Mouse (Mus musculus) kidney, embryonic 15.5 days (tissue): Measurements from ENCODE around the gene Hdac4. TPM values are rescaled to one million over a fixed set of nuclear protein-coding genes. Genes with fewer than 3 reads are reported as not detected.

Experiments used
- ATAC-seq: fragments of 200-750 bp; cut with Nextera tagmentation; replicated peaks from 2 replicates; pipeline ENCODE4 v1.8.0; 2017; ENCODE audit warnings: moderate TSS enrichment; ENCODE audit not compliant: low FRiP score
- H3K27ac ChIP-seq: fragments of 300-500 bp; sonication (generic); 2 replicates; pipeline ENCODE4 v1.5.1; 2015; ENCODE audit warnings: mild to moderate bottlenecking, inconsistent platforms
- H3K27me3 ChIP-seq: fragments of 300-500 bp; sonication (generic); 2 replicates; pipeline ENCODE4 v1.6.1; 2015; ENCODE audit warnings: inconsistent platforms
- H3K36me3 ChIP-seq: fragments of 300-500 bp; sonication (generic); 2 replicates; pipeline ENCODE4 v1.6.1; 2015; ENCODE audit warnings: inconsistent platforms
- H3K4me1 ChIP-seq: fragments of 300-500 bp; sonication (generic); 2 replicates; pipeline ENCODE4 v1.6.1; 2015; ENCODE audit warnings: inconsistent platforms
- H3K4me2 ChIP-seq: fragments of 300-500 bp; sonication (generic); 2 replicates; pipeline ENCODE4 v1.6.1; 2015; ENCODE audit warnings: moderate library complexity, mild to moderate bottlenecking, inconsistent platforms
- H3K4me3 ChIP-seq: fragments of 300-500 bp; sonication (generic); replicated peaks from 2 replicates; pipeline ENCODE4 v1.5.1; 2015; ENCODE audit warnings: mild to moderate bottlenecking, inconsistent platforms
- H3K9ac ChIP-seq: fragments of 300-500 bp; sonication (generic); 2 replicates; pipeline ENCODE4 v1.6.1; 2015; ENCODE audit warnings: mild to moderate bottlenecking, inconsistent platforms
- H3K9me3 ChIP-seq: fragments of 300-500 bp; sonication (generic); replicated peaks from 2 replicates; pipeline ENCODE4 v1.6.1; 2016; ENCODE audit warnings: inconsistent platforms
- WGBS: fragments of 180-500 bp; shearing (Covaris S2); methylation state at CpG from one replicate; pipeline ENCODE4 v1.1.7; 2015; ENCODE audit warnings: mixed read lengths; 5-methylcytosine and 5-hydroxymethylcytosine counted together
- polyA plus RNA-seq: library from polyadenylated mRNA; unstranded; fragments of >200 nt; fragmentation: Nextera tagmentation; extraction: Ambion mirVana; gene quantifications from 2 replicates; pipeline ENCODE4 v1.2.1, GENCODE M21; 2015

Gene Hdac4
- polyA plus RNA-seq, 1 experiment from 2014 or later: 18.1 TPM

- H3K4me1 ChIP-seq: no peaks in the 10 kb centered on the region
- no peaks in the 10 kb centered on the region for H3K27me3 ChIP-seq
- no peak overlapping the region for H3K4me3 ChIP-seq
- no peak overlapping the region for H3K27ac ChIP-seq
- ATAC-seq: no peak
- H3K36me3 ChIP-seq: peaks cover 71% of the 10 kb centered on the region
- H3K9ac ChIP-seq: no peak overlapping the region
- H3K9me3 ChIP-seq: no peaks in the 10 kb centered on the region
- H3K4me2 ChIP-seq: no peak overlapping the region
- 50% methylated on average over 8 of the region's 8 CpGs for WGBS
Measured at GRCm38 (mm10) chr1:91961231-91961630, 234.3 kb downstream of the Hdac4 start.

GRCm38 (mm10) chr1:91959891-91960290 is 235.6 kb downstream of the Hdac4 start:
- Histone ChIP-seq H3K27me3 (no peaks in the 10 kb centered on the region), H3K4me1 (no peaks in the 10 kb centered on the region), H3K27ac (no peak overlapping the region), H3K36me3 (peaks cover 72% of the 10 kb centered on the region), H3K9ac (no peak overlapping the region), H3K4me2 (no peak overlapping the region), H3K4me3 (no peak overlapping the region), H3K9me3 (no peaks in the 10 kb centered on the region)
- WGBS: 80% methylated on average over 3 of the region's 3 CpGs
- no peak for ATAC-seq

GRCm38 (mm10) chr1:91959044-91959443 is 236.5 kb downstream of the Hdac4 start:
- ATAC-seq: no peak
- Histone ChIP-seq H3K4me1 (no peaks in the 10 kb centered on the region), H3K9me3 (no peaks in the 10 kb centered on the region), H3K4me2 (no peak overlapping the region), H3K27me3 (no peaks in the 10 kb centered on the region), H3K4me3 (no peak overlapping the region), H3K27ac (no peak overlapping the region), H3K36me3 (peaks cover 76% of the 10 kb centered on the region), H3K9ac (no peak overlapping the region)
- WGBS: 93% methylated on average over 5 of the region's 5 CpGs

- WGBS: 79% methylated on average over 4 of the region's 4 CpGs
- Histone ChIP-seq H3K9ac (no peak overlapping the region), H3K27ac (no peak overlapping the region), H3K4me1 (no peaks in the 10 kb centered on the region), H3K4me3 (no peak overlapping the region), H3K27me3 (no peaks in the 10 kb centered on the region), H3K4me2 (no peak overlapping the region), H3K36me3 (peaks cover 89% of the 10 kb centered on the region), H3K9me3 (no peaks in the 10 kb centered on the region)
- no peak for ATAC-seq
Measured at GRCm38 (mm10) chr1:91956229-91956628, 239.3 kb downstream of the Hdac4 start.

- H3K9me3 ChIP-seq: no peaks in the 10 kb centered on the region
- no peak overlapping the region for H3K27ac ChIP-seq
- H3K9ac ChIP-seq: no peak overlapping the region
- no peak for ATAC-seq
- no peaks in the 10 kb centered on the region for H3K27me3 ChIP-seq
- H3K4me1 ChIP-seq: no peaks in the 10 kb centered on the region
- no peak overlapping the region for H3K4me2 ChIP-seq
- 90% methylated on average over 5 of the region's 5 CpGs for WGBS
- H3K36me3 ChIP-seq: peaks cover 87% of the 10 kb centered on the region
- no peak overlapping the region for H3K4me3 ChIP-seq
Measured at GRCm38 (mm10) chr1:91954954-91955353, 240.5 kb downstream of the Hdac4 start.

- H3K27me3 ChIP-seq: no peaks in the 10 kb centered on the region
- H3K9me3 ChIP-seq: no peaks in the 10 kb centered on the region
- H3K27ac ChIP-seq: no peak overlapping the region
- H3K4me2 ChIP-seq: no peak overlapping the region
- WGBS: 81% methylated on average over 6 of the region's 6 CpGs
- H3K36me3 ChIP-seq: peaks cover 86% of the 10 kb centered on the region
- no peak overlapping the region for H3K4me3 ChIP-seq
- ATAC-seq: no peak
- H3K4me1 ChIP-seq: no peaks in the 10 kb centered on the region
- no peak overlapping the region for H3K9ac ChIP-seq
Measured at GRCm38 (mm10) chr1:91952912-91953311, 242.6 kb downstream of the Hdac4 start.

GRCm38 (mm10) chr1:91947441-91947840 is 248.1 kb downstream of the Hdac4 start:
- ATAC-seq: no peak
- Histone ChIP-seq H3K36me3 (peaks cover 84% of the 10 kb centered on the region), H3K27ac (no peak overlapping the region), H3K4me3 (no peak overlapping the region), H3K9me3 (no peaks in the 10 kb centered on the region), H3K4me1 (no peaks in the 10 kb centered on the region), H3K4me2 (no peak overlapping the region), H3K27me3 (no peaks in the 10 kb centered on the region), H3K9ac (no peak overlapping the region)
- 93% methylated on average over 7 of the region's 7 CpGs for WGBS

- H3K27me3 ChIP-seq: no peaks in the 10 kb centered on the region
- H3K4me2 ChIP-seq: no peak overlapping the region
- no peak overlapping the region for H3K4me3 ChIP-seq
- no peak overlapping the region for H3K9ac ChIP-seq
- no peak overlapping the region for H3K27ac ChIP-seq
- no peaks in the 10 kb centered on the region for H3K4me1 ChIP-seq
- no peak for ATAC-seq
- H3K36me3 ChIP-seq: peaks cover 69% of the 10 kb centered on the region
- 84% methylated on average over 2 of the region's 2 CpGs for WGBS
- H3K9me3 ChIP-seq: no peaks in the 10 kb centered on the region
Measured at GRCm38 (mm10) chr1:91942583-91942982, 252.9 kb downstream of the Hdac4 start.

GRCm38 (mm10) chr1:91942031-91942430 is 253.5 kb downstream of the Hdac4 start:
- 62% methylated on average over 3 of the region's 3 CpGs for WGBS
- Histone ChIP-seq H3K36me3 (peaks cover 64% of the 10 kb centered on the region), H3K9ac (no peak overlapping the region), H3K4me3 (no peak overlapping the region), H3K27me3 (no peaks in the 10 kb centered on the region), H3K9me3 (no peaks in the 10 kb centered on the region), H3K27ac (no peak overlapping the region), H3K4me2 (no peak overlapping the region), H3K4me1 (no peaks in the 10 kb centered on the region)
- no peak for ATAC-seq

- ATAC-seq: no peak
- Histone ChIP-seq H3K27me3 (no peaks in the 10 kb centered on the region), H3K9me3 (no peaks in the 10 kb centered on the region), H3K9ac (no peak overlapping the region), H3K4me1 (no peaks in the 10 kb centered on the region), H3K27ac (no peak overlapping the region), H3K4me2 (no peak overlapping the region), H3K36me3 (peaks cover 54% of the 10 kb centered on the region), H3K4me3 (no peak overlapping the region)
- 87% methylated on average over 1 of the region's 1 CpGs for WGBS
Measured at GRCm38 (mm10) chr1:91941094-91941493, 254.4 kb downstream of the Hdac4 start.

GRCm38 (mm10) chr1:91935171-91935570 is 260.3 kb downstream of the Hdac4 start:
- WGBS: 86% methylated on average over 3 of the region's 3 CpGs
- H3K9me3 ChIP-seq: no peaks in the 10 kb centered on the region
- H3K27me3 ChIP-seq: no peaks in the 10 kb centered on the region
- no peak overlapping the region for H3K9ac ChIP-seq
- no peaks in the 10 kb centered on the region for H3K4me1 ChIP-seq
- no peak overlapping the region for H3K4me3 ChIP-seq
- H3K36me3 ChIP-seq: peaks cover 45% of the 10 kb centered on the region
- no peak overlapping the region for H3K27ac ChIP-seq
- H3K4me2 ChIP-seq: no peak overlapping the region
- no peak for ATAC-seq

- H3K9me3 ChIP-seq: no peaks in the 10 kb centered on the region
- H3K4me2 ChIP-seq: no peak overlapping the region
- no peaks in the 10 kb centered on the region for H3K27me3 ChIP-seq
- no peak overlapping the region for H3K4me3 ChIP-seq
- H3K36me3 ChIP-seq: peaks cover 51% of the 10 kb centered on the region
- no peak overlapping the region for H3K27ac ChIP-seq
- ATAC-seq: no peak
- WGBS: 88% methylated on average over 8 of the region's 8 CpGs
- H3K4me1 ChIP-seq: no peaks in the 10 kb centered on the region
- no peak overlapping the region for H3K9ac ChIP-seq
Measured at GRCm38 (mm10) chr1:91933681-91934080, 261.8 kb downstream of the Hdac4 start.

- no peak for ATAC-seq
- WGBS: 93% methylated on average over 12 of the region's 12 CpGs
- Histone ChIP-seq H3K4me1 (no peaks in the 10 kb centered on the region), H3K4me3 (no peak overlapping the region), H3K27ac (no peak overlapping the region), H3K36me3 (peaks cover 51% of the 10 kb centered on the region), H3K27me3 (no peaks in the 10 kb centered on the region), H3K4me2 (no peak overlapping the region), H3K9me3 (no peaks in the 10 kb centered on the region), H3K9ac (no peak overlapping the region)
Measured at GRCm38 (mm10) chr1:91932221-91932620, 263.3 kb downstream of the Hdac4 start.
